Mouse (Mus musculus): ENCODE results near the gene Clmp.
"Not testable (repeated sequence)": the region's sequence is repeated elsewhere in the genome, so short reads cannot be mapped to it uniquely, and the experiment has no call there.

The Clmp gene

GRCm38 (mm10) chr9:40780892-40781725 lies 95.3 kb downstream of the Clmp start:
- DNase-seq: no peak

GRCm38 (mm10) chr9:40781726-40782581 lies 96.2 kb downstream of the Clmp start:
- DNase-seq: peak; percentile 53

GRCm38 (mm10) chr9:40783641-40784373 lies 98.0 kb downstream of the Clmp start:
- peak; percentile 71 for DNase-seq

GRCm38 (mm10) chr9:40784374-40784967 lies 98.7 kb downstream of the Clmp start:
- no peak for DNase-seq

- DNase-seq: no peak
Measured at GRCm38 (mm10) chr9:40785452-40785851, 99.7 kb downstream of the Clmp start.

GRCm38 (mm10) chr9:40786820-40787219 lies 101.1 kb downstream of the Clmp start:
- DNase-seq: not testable (repeated sequence)

- DNase-seq: no peak
Measured at GRCm38 (mm10) chr9:40791864-40792633, 106.3 kb downstream of the Clmp start.

- DNase-seq: no peak
Measured at GRCm38 (mm10) chr9:40793581-40793980, 107.8 kb downstream of the Clmp start.

GRCm38 (mm10) chr9:40794251-40794650 lies 108.5 kb downstream of the Clmp start:
- DNase-seq: no peak

GRCm38 (mm10) chr9:40794926-40795325 lies 109.2 kb downstream of the Clmp start:
- DNase-seq: no peak

GRCm38 (mm10) chr9:40795562-40795961 lies 109.8 kb downstream of the Clmp start:
- no peak for DNase-seq

GRCm38 (mm10) chr9:40796054-40796453 lies 110.3 kb downstream of the Clmp start:
- no peak for DNase-seq

GRCm38 (mm10) chr9:40798247-40798960 lies 112.6 kb downstream of the Clmp start:
- peak; percentile 33 for DNase-seq

GRCm38 (mm10) chr9:40799112-40799511 lies 113.3 kb downstream of the Clmp start:
- peak; percentile 37 for DNase-seq

GRCm38 (mm10) chr9:40799837-40800501 lies 114.2 kb downstream of the Clmp start:
- DNase-seq: peak; percentile 63

GRCm38 (mm10) chr9:40800675-40801612 lies 115.2 kb downstream of the Clmp start, which contains the start of gene Hspa8:
Gene Hspa8, plus strand, starts transcription at chr9:40800984.
- peak; percentile 100 for DNase-seq

GRCm38 (mm10) chr9:40801614-40802532 lies 116.1 kb downstream of the Clmp start:
- peak; percentile 23 for DNase-seq

GRCm38 (mm10) chr9:40802533-40802875 lies 116.7 kb downstream of the Clmp start:
- DNase-seq: not testable (repeated sequence)

All from thymus, postnatal 14 days (tissue).